Mouse (Mus musculus) kidney, embryonic 14.5 days (tissue): ENCODE measurements around the gene Tcf23. TPM values are rescaled to one million over a fixed set of nuclear protein-coding genes. Genes with fewer than 3 reads are reported as not detected.

Source experiments
- ATAC-seq: fragments of 200-750 bp; cut with Nextera tagmentation; 2 replicates; pipeline ENCODE4 v1.8.0; 2017; ENCODE audit warnings: moderate number of reproducible peaks, mild to moderate bottlenecking, moderate TSS enrichment, moderate library complexity; ENCODE audit not compliant: low FRiP score, low TSS enrichment
- H3K27ac ChIP-seq: fragments of 300-500 bp; sonication (generic); 2 replicates; pipeline ENCODE4 v1.5.1; 2014; ENCODE audit warnings: low read depth, mild to moderate bottlenecking, low read length, moderate library complexity, mixed read lengths
- H3K27me3 ChIP-seq: fragments of 300-500 bp; sonication (generic); 2 replicates; pipeline ENCODE4 v1.6.1; 2014; ENCODE audit warnings: mild to moderate bottlenecking, low read length; ENCODE audit not compliant: control insufficient read depth, insufficient read depth
- H3K36me3 ChIP-seq: fragments of 300-500 bp; sonication (generic); 2 replicates; pipeline ENCODE4 v1.6.1; 2014; ENCODE audit warnings: low read length, mixed read lengths; ENCODE audit not compliant: control insufficient read depth, insufficient read depth
- H3K4me1 ChIP-seq: fragments of 300-500 bp; sonication (generic); 2 replicates; pipeline ENCODE4 v1.6.1; 2014; ENCODE audit warnings: low read length, mixed read lengths; ENCODE audit not compliant: control insufficient read depth, insufficient read depth
- H3K4me2 ChIP-seq: fragments of 300-500 bp; sonication (generic); replicated peaks from 2 replicates; pipeline ENCODE4 v1.6.1; 2014; ENCODE audit warnings: low read depth, mild to moderate bottlenecking, low read length
- H3K4me3 ChIP-seq: fragments of 300-500 bp; sonication (generic); 2 replicates; pipeline ENCODE4 v1.5.1; 2014; ENCODE audit warnings: mild to moderate bottlenecking, low read length
- H3K9ac ChIP-seq: fragments of 300-500 bp; sonication (generic); 2 replicates; pipeline ENCODE4 v1.6.1; 2014; ENCODE audit warnings: low read depth, mild to moderate bottlenecking, low read length, moderate library complexity
- H3K9me3 ChIP-seq: fragments of 300-500 bp; sonication (generic); 2 replicates; pipeline ENCODE4 v1.6.1; 2016; ENCODE audit warnings: low read length; ENCODE audit not compliant: control insufficient read depth
- WGBS: fragments of 180-500 bp; shearing (Covaris S2); extraction: QIAGEN DNeasy Blood & Tissue Kit; methylation state at CpG from one replicate; pipeline ENCODE4 v1.1.7; 2014; 5-methylcytosine and 5-hydroxymethylcytosine counted together
- polyA plus RNA-seq: library from polyadenylated mRNA; unstranded; fragments of >200 nt; fragmentation: Nextera tagmentation; extraction: Ambion mirVana; gene quantifications from 2 replicates; pipeline ENCODE4 v1.2.1, GENCODE M21; 2014

Tcf23 gene
- polyA plus RNA-seq, result 0.51 and 0.83 TPM in 2 replicates

DNA sequence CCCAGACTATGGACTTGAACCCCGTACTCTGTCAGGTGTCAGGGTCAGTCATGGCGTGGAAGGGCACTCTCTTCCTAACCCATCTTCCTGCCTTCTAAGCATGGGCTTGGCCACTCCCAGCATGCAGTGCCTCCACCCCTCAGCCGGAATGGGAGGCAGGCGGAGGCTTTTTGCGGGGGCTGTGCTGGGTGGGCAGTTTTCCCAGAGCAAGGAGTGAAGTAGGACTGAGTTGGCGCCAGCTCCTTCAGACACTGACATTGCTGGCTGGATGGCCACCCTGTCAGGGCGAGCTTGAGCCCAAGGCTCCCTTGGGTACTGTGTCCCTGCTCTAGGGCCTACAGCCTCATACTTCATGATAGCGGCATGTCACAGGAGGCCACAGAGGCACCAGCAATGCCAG, at the start of gene Tcf23:
Gene Tcf23 (plus strand): TSS at position 247 of the 400 bp plus-strand sequence.
- peak; percentile 22; the same call in 1 of the 2 replicates for ATAC-seq
- Histone ChIP-seq H3K27ac (no peak within 1 kb of the TSS), H3K9ac (no peak within 1 kb of the TSS), H3K9me3 (no peaks in the 10 kb centered on the region), H3K36me3 (no peaks in the 10 kb centered on the region), H3K4me3 (no peak within 1 kb of the TSS), H3K27me3 (no peaks in the 10 kb centered on the region), H3K4me1 (peaks cover 3% of the 10 kb centered on the region; the same call in 1 of the 2 replicates), H3K4me2 (no peak within 1 kb of the TSS)
- 64% methylated on average over 8 of the region's 8 CpGs for WGBS

DNA sequence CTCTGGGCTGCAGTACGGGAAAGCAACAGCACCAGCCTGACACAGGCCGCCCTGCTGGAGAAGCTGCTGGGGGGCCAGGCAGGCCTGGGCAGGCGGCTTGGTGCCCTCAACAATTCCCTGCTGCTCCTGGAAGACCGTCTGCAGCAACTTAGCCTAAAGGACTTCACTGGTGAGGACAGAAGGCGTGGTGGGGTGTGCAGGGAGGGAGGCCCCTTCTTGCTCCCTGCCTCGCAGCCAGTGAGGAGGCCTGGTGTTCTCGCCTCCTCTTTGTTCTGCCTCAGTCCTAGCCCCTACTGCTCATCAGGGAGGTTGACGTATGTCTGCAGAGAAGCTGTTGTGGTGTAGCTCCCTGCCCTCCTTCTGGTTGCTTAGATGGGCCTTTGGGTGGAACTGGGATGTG, 49.8 kb upstream of the Tcf23 start:
- WGBS, result 87% methylated on average over 8 of the region's 8 CpGs
- no peak for ATAC-seq
- Histone ChIP-seq H3K36me3 (peaks cover 45% of the 10 kb centered on the region), H3K9ac (no peak overlapping the region), H3K27ac (no peak overlapping the region), H3K9me3 (no peaks in the 10 kb centered on the region), H3K4me3 (no peak overlapping the region), H3K4me1 (peaks cover 30% of the 10 kb centered on the region), H3K27me3 (no peaks in the 10 kb centered on the region), H3K4me2 (no peak overlapping the region)

DNA sequence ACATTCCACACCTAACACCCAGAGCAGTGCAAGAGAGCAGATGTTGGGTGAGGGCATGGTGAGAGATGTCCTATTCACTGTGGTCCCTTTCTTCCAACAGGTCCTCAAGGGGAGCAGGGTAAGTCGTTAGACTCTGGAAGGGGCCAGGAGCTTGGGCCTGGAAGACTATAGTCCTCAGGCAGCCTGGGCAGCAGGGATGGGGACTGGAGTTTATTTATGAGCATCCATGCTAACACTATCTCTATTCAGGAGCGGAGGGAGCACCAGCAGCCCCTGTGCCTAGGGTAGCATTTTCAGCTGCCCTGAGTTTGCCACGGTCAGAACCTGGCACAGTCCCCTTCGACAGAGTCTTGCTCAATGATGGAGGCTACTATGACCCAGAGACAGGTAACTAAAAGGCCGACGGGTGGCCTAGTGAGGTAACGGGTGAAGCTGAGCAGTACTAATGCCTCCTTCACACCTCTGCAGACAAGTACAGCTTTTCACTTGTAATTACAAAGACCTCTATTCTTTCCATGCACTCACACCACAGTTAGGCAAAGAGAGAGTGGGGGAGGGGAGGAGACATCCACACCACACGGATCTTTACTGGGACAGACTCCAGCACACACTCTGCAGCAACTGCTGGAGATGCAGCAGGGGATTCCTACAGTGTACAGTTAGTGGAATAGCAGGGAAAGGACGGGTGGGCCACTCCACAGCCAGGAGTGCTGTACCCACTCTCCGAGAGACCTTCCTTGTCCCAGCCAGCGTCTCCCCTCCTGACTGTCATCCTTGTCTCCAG, 48.4 kb upstream of the Tcf23 start:
- Histone ChIP-seq H3K27me3 (no peaks in the 10 kb centered on the region), H3K4me1 (peaks cover 22% of the 10 kb centered on the region), H3K4me2 (no peak overlapping the region), H3K9me3 (no peaks in the 10 kb centered on the region), H3K4me3 (no peak overlapping the region), H3K36me3 (peaks cover 45% of the 10 kb centered on the region), H3K27ac (no peak overlapping the region), H3K9ac (no peak overlapping the region)
- no peak for ATAC-seq
- WGBS, result 75% methylated on average over 11 of the region's 11 CpGs

DNA sequence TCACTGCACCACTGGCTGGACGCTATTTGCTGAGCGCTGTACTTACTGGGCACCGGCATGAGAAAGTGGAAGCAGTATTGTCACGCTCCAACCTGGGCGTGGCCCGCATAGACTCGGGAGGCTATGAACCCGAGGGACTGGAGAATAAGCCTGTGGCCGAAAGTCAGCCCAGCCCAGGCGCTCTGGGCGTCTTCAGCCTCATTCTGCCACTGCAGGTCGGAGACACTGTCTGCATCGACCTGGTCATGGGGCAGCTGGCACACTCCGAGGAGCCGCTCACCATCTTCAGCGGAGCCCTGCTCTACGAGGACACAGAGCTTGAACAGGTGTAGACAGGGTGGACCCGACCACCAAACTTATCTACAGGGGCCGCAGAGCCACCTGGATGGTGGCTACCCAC, 47.8 kb upstream of the Tcf23 start:
- Histone ChIP-seq H3K4me1 (peaks cover 16% of the 10 kb centered on the region), H3K4me3 (no peak overlapping the region; the same call in 1 of the 2 replicates), H3K9ac (no peak overlapping the region), H3K36me3 (peaks cover 45% of the 10 kb centered on the region), H3K9me3 (no peaks in the 10 kb centered on the region), H3K27ac (no peak overlapping the region), H3K4me2 (no peak overlapping the region; the same call in 1 of the 2 replicates), H3K27me3 (no peaks in the 10 kb centered on the region)
- WGBS, result 69% methylated on average over 19 of the region's 19 CpGs
- no peak for ATAC-seq

DNA sequence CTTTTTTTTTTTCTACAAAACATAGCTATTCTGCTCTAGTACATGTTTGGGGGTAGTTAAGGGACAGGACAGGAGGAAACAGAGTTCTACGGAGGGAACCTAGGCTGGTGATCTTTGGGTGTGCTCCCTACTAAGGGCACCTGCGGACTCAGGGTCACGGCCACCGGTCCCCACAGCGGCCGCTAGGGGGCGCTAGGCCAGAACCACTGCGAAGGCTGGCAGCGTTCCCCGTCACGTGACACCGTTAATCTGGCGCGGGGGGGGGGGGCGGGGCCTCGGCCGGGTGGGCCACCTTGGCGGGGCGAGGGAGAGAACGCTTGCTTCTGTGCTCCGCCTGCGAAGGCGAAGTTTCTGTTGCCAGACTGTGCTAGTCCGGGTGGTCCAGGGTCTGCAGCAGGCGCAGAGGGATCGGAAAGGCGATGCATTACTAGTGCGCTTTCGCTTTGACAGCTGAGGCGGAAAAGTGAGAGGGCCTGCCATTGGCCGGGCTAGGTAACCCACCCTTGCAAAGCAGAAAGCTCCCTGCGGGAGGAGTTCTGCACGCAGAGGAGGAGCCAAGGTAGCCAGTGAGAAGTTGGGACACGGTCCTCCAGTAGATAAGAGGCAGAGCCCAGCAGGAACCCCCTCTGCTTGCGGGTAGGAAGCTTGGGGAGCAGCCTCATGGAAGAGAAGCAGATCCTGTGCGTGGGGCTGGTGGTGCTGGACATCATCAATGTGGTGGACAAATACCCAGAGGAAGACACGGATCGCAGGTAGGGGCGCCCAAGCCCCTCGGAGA, 47.0 kb upstream of the Tcf23 start, which contains the start of gene Khk:
Gene Khk (plus strand): TSS at position 176 of the 778 bp plus-strand sequence.
- no peaks in the 10 kb centered on the region for H3K27me3 ChIP-seq
- no peaks in the 10 kb centered on the region for H3K9me3 ChIP-seq
- H3K9ac ChIP-seq, result peak within 1 kb of the TSS; percentile 63
- H3K4me3 ChIP-seq, result peak within 1 kb of the TSS; percentile 45
- 1% methylated on average over 39 of the region's 40 CpGs for WGBS
- peaks cover 45% of the 10 kb centered on the region for H3K36me3 ChIP-seq
- ATAC-seq, result peak; percentile 88
- peak within 1 kb of the TSS; percentile 81; the same call in 1 of the 2 replicates for H3K27ac ChIP-seq
- peak within 1 kb of the TSS; percentile 61 for H3K4me2 ChIP-seq
- H3K4me1 ChIP-seq, result peaks cover 12% of the 10 kb centered on the region

DNA sequence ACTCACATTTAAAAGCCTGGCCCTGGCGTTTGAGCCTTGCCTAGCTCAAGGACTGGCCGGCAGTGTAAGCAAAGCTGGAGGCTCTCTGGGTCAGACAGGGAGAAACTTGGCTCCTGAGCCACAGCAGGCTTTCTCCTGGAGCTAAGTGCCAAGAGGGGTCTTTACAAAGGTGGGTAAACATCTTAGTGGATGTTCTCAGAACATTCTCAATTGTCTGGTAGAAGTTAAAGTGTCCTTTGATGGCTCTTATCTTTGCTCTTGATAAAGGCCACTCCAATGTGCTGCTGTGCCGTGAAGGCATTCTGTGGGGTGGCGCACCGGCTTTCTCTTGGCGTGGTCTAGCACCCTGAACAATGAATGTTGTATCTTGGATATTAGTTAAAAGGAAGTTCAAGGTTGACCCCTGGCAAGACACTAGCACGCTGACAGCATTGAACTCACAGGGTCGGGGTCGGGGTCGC, 45.9 kb upstream of the Tcf23 start:
- ATAC-seq, result no peak
- Histone ChIP-seq H3K4me1 (peaks cover 11% of the 10 kb centered on the region), H3K4me3 (no peak overlapping the region; the same call in 1 of the 2 replicates), H3K36me3 (peaks cover 34% of the 10 kb centered on the region), H3K4me2 (peak overlapping the region; percentile 61; the same call in 1 of the 2 replicates), H3K9me3 (no peaks in the 10 kb centered on the region), H3K27ac (no peak overlapping the region), H3K9ac (peak overlapping the region; percentile 63; the same call in 1 of the 2 replicates), H3K27me3 (no peaks in the 10 kb centered on the region)
- 70% methylated on average over 10 of the region's 10 CpGs for WGBS

DNA sequence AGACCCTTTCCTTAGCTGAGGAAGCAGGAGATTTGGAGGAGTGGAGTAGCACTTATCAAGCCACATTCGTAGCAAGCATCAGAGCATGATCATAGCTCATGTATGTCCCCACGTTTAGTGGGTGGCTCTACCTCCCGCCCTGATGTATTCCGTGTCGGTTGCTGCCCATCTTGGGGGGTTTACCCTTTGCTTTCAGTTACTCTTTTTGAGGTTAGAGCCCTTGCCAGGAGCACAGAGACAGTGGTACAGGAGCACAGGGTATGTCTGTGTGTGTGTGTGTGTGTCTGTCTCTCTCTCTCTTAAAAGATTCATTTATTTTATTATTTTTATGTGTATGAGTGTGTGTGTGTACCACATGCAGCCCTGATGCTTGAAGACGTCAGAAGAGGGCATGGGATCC, 45.3 kb upstream of the Tcf23 start:
- H3K4me1 ChIP-seq, result peaks cover 9% of the 10 kb centered on the region
- H3K4me3 ChIP-seq, result no peak overlapping the region
- ATAC-seq, result no peak
- H3K9me3 ChIP-seq, result no peaks in the 10 kb centered on the region
- WGBS, result 89% methylated on average over 6 of the region's 6 CpGs
- H3K27me3 ChIP-seq, result no peaks in the 10 kb centered on the region
- no peak overlapping the region for H3K4me2 ChIP-seq
- peaks cover 29% of the 10 kb centered on the region for H3K36me3 ChIP-seq
- H3K27ac ChIP-seq, result no peak overlapping the region
- H3K9ac ChIP-seq, result 0 out of 2 replicates have a peak overlapping the region, but pooled peaks have one; percentile 35

DNA sequence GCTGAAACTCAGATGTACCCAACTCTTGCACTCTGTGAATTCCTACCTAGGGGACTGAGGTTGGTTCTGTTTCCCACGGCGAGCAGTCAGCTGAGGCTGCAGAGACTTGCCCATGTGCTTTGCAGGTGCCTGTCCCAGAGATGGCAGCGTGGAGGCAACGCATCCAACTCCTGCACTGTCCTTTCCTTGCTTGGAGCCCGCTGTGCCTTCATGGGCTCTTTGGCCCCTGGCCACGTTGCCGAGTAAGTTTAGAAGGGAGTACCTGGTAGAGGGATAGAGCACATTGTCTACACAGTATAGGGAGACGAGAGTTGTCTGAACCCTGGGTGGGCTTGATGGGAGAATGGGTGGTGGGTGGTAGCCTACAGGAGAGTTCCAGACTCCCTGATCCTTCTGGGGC, 43.8 kb upstream of the Tcf23 start:
- Histone ChIP-seq H3K9me3 (no peaks in the 10 kb centered on the region), H3K4me3 (no peak overlapping the region), H3K4me2 (no peak overlapping the region), H3K4me1 (peaks cover 9% of the 10 kb centered on the region; the same call in 1 of the 2 replicates), H3K36me3 (peaks cover 14% of the 10 kb centered on the region), H3K27ac (no peak overlapping the region), H3K27me3 (no peaks in the 10 kb centered on the region), H3K9ac (no peak overlapping the region)
- ATAC-seq, result no peak
- 80% methylated on average over 8 of the region's 8 CpGs for WGBS
